Mouse (Mus musculus) lung, embryonic 16.5 days (tissue): ENCODE data around the gene Chat. TPM values are rescaled to one million over a fixed set of nuclear protein-coding genes. Genes with fewer than 3 reads are reported as not detected.

ENCODE experiments used
- ATAC-seq: fragments of 200-750 bp; cut with Nextera tagmentation; 2 replicates; pipeline ENCODE4 v1.8.0; 2017; ENCODE audit warnings: low read depth, mild to moderate bottlenecking, moderate library complexity
- H3K27ac ChIP-seq: fragments of 300-500 bp; sonication (generic); 2 replicates; pipeline ENCODE4 v1.5.1; 2014; ENCODE audit warnings: mild to moderate bottlenecking, control low read depth, low read length
- H3K27me3 ChIP-seq: fragments of 300-500 bp; sonication (generic); 2 replicates; pipeline ENCODE4 v1.6.1; 2014; ENCODE audit warnings: low read depth, low read length, mixed read lengths; ENCODE audit not compliant: control insufficient read depth, insufficient read depth
- H3K36me3 ChIP-seq: fragments of 300-500 bp; sonication (generic); 2 replicates; pipeline ENCODE4 v1.6.1; 2014; ENCODE audit warnings: low read length; ENCODE audit not compliant: control insufficient read depth, insufficient read depth
- H3K4me1 ChIP-seq: fragments of 300-500 bp; sonication (generic); replicated peaks from 2 replicates; pipeline ENCODE4 v1.6.1; 2014; ENCODE audit warnings: low read length, mixed read lengths; ENCODE audit not compliant: control insufficient read depth, insufficient read depth
- H3K4me2 ChIP-seq: fragments of 300-500 bp; sonication (generic); 2 replicates; pipeline ENCODE4 v1.6.1; 2014; ENCODE audit warnings: low read depth, low read length, control low read depth
- H3K4me3 ChIP-seq: fragments of 300-500 bp; sonication (generic); 2 replicates; pipeline ENCODE4 v1.5.1; 2014; ENCODE audit warnings: mild to moderate bottlenecking, low read length, control low read depth
- H3K9ac ChIP-seq: fragments of 300-500 bp; sonication (generic); 2 replicates; pipeline ENCODE4 v1.6.1; 2014; ENCODE audit warnings: low read length, control low read depth
- H3K9me3 ChIP-seq: fragments of 300-500 bp; sonication (generic); 2 replicates; pipeline ENCODE4 v1.6.1; 2016; ENCODE audit warnings: low read length; ENCODE audit not compliant: control insufficient read depth
- WGBS: fragments of 180-500 bp; shearing (Covaris S2); extraction: QIAGEN DNeasy Blood & Tissue Kit; methylation state at CpG from one replicate; pipeline ENCODE4 v1.1.7; 2014; 5-methylcytosine and 5-hydroxymethylcytosine counted together
- polyA plus RNA-seq: library from polyadenylated mRNA; unstranded; fragments of >200 nt; fragmentation: Nextera tagmentation; extraction: Ambion mirVana; gene quantifications from 2 replicates; pipeline ENCODE4 v1.2.1, GENCODE M21; 2015

The Chat gene
- polyA plus RNA-seq, 1 experiment from 2014 or later: 0.08 TPM

DNA sequence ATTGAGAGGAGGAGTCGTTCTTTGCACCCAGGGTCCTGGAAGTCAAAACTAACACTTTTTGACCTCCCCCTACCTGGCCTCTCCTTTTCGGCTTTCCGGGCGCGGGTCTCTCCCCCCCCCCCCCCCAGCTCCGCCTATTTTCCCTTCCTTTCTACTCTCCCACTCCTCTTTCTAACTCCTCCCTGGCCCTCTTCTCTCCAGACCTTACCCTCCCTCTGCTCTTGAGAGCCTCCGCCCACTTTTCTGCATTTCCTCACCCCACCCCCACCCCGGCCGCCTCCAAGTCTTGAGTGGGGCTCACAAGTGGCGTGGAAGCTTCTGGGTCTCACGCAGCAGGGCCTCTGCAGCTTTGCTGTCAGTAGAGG, 301 bp downstream of the Chat start:
- WGBS: 0% methylated on average over 7 of the region's 11 CpGs
- no peak overlapping the region for H3K4me2 ChIP-seq
- H3K27ac ChIP-seq: no peak overlapping the region
- peaks cover 70% of the 10 kb centered on the region for H3K27me3 ChIP-seq
- no peaks in the 10 kb centered on the region for H3K9me3 ChIP-seq
- H3K4me1 ChIP-seq: no peaks in the 10 kb centered on the region; the same call in 1 of the 2 replicates
- no peak overlapping the region for H3K9ac ChIP-seq
- no peaks in the 10 kb centered on the region for H3K36me3 ChIP-seq
- ATAC-seq: no peak
- H3K4me3 ChIP-seq: no peak overlapping the region

DNA sequence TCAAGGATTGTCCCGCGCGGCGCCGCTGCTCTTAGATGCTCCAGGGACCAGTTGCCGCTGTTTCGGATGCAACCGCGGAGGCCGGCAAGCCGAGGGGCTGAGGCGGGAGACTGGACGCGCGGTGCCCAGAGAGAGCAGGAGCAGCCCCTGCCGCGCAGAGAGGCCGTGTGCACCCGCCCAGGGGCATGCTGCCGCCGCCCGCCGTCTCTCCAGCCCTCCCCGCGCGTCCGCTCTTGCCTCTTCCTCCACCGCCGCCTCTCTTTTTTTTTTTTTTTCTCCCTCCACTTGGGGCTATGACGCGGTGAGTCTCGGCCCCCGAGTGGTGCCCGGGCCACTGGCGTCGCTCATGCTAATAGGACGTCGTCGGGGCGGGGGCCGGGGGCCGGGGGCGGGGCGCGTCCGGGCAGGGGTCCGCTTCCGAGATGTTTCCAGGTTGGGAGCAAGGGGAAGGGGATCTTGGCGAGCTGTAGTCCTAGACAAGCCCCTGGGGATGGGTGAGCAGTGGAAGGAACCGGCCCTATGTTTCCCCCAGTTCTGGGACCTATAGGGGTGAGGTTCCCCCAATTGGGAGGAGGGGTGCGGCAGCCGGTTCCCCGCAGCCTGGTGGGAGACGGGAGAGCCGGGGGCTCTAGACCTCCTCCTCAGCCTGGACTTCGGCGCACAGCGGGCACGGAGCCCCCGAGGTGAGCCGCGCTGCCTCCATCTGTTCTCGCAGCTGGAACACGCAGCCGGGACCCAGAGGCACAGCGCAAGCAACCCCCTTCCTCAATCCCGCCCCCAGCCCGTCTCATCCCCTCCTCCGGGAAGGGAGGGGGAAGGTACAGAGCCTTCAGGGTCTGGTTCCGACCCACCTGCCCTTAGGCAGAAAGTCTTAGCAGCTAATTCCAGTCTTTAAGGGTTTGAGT, 936 bp downstream of the Chat start, which contains the start of gene Slc18a3:
TSS of gene Slc18a3 (minus strand) at position 250 of the 905 bp plus-strand sequence.
- Histone ChIP-seq H3K27ac (no peak within 1 kb of the TSS), H3K4me1 (no peaks in the 10 kb centered on the region; the same call in 1 of the 2 replicates), H3K36me3 (no peaks in the 10 kb centered on the region), H3K9me3 (no peaks in the 10 kb centered on the region), H3K4me3 (peak within 1 kb of the TSS; percentile 30), H3K27me3 (peaks cover 76% of the 10 kb centered on the region), H3K4me2 (peak within 1 kb of the TSS; percentile 45), H3K9ac (no peak within 1 kb of the TSS)
- WGBS: under 1% methylated on average over 65 of the region's 70 CpGs
- ATAC-seq: peak; percentile 36; the same call in 1 of the 2 replicates

DNA sequence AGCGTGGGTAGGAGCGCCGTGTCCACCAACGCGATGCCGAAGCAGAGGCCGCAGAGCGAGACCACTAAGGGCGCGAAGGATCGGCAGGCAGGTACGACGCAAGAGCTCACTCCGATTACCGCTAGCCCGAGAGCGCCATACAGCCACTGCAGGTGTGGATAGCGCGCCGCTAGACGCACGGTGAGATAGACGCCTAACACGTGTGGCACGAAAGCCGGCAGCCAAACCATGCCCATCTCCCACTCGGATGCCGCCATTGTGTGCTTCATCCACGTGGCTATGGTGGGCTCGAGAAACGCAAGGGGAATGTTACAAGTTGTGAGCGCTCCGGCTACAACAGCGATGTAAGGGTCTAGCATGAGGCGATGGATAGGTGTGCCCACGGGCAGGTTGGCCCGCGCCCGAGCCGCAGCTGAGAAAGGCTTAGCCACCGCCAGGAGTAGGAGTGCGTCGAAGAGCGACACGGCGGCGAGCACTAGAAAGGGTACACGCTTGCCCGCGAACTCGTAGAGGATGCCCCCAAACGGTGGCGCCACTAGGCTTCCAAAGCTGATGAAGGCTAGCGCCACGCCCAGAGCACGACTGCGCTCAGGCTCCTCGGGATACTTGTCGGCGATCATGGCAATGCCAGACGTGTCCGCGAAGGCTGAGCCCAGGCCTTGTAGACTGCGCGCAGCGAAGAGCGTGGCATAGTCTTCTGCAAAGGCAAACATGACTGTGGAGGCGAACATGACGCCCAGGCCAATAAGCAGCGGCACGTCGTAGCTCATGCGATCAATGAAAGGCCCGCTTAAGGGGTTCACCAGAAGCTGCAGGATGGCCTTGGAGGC, 2.4 kb downstream of the Chat start:
- no peaks in the 10 kb centered on the region; the same call in 1 of the 2 replicates for H3K4me1 ChIP-seq
- H3K9me3 ChIP-seq: no peaks in the 10 kb centered on the region
- no peaks in the 10 kb centered on the region for H3K36me3 ChIP-seq
- H3K27me3 ChIP-seq: peaks cover 84% of the 10 kb centered on the region
- ATAC-seq: no peak
- WGBS: 3% methylated on average over 74 of the region's 74 CpGs
- H3K4me2 ChIP-seq: no peak overlapping the region
- H3K9ac ChIP-seq: no peak overlapping the region
- H3K4me3 ChIP-seq: no peak overlapping the region
- H3K27ac ChIP-seq: no peak overlapping the region

DNA sequence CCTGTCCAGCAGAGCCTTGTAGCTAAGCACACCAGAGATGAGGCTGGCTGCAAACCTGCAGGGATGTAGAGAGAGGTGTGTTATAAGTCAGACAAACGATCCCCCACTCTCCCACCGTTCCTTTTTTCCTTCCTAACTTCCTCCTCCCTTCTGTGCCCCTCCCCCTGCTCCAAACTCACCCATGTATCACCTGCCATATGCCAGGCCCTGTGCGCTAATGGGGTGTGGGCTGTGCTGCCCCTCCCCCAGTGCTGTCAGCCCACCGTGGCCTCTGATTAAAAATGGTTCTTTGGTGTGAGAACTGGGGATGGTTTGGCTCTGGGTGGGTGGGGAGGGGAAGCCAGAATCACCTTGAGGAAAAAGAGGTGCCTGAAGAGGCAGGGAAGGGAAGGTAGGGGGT, 13.2 kb downstream of the Chat start:
- H3K4me1 ChIP-seq: no peaks in the 10 kb centered on the region
- H3K36me3 ChIP-seq: no peaks in the 10 kb centered on the region
- no peak for ATAC-seq
- no peak overlapping the region for H3K9ac ChIP-seq
- 10% methylated on average over 4 of the region's 4 CpGs for WGBS
- H3K4me2 ChIP-seq: no peak overlapping the region
- no peak overlapping the region for H3K27ac ChIP-seq
- H3K9me3 ChIP-seq: no peaks in the 10 kb centered on the region
- no peak overlapping the region for H3K4me3 ChIP-seq
- H3K27me3 ChIP-seq: peaks cover 5% of the 10 kb centered on the region

DNA sequence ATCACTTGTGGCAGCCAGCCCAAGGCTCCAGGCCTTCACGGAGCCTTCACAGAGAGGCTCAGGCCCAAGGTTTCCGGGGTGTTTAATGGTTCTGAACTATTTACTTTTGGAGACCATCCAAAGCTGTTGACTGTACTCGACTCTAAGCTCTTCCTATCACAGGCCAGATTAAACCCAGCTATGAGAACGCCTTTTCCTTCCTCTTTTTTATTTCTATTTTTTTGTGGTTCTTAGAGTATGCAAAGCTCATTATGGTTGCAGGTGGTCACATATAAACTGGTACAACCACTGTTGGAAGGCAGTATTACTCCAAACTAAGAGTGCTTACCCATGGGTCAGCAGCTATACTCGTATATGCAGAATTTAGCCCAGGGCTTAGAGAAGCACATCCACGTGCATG, 18.8 kb downstream of the Chat start:
- no peaks in the 10 kb centered on the region for H3K27me3 ChIP-seq
- WGBS: 65% methylated on average over 6 of the region's 6 CpGs
- H3K4me1 ChIP-seq: no peaks in the 10 kb centered on the region
- no peaks in the 10 kb centered on the region for H3K9me3 ChIP-seq
- no peak for ATAC-seq
- H3K4me2 ChIP-seq: no peak overlapping the region
- no peak overlapping the region for H3K27ac ChIP-seq
- H3K36me3 ChIP-seq: no peaks in the 10 kb centered on the region
- no peak overlapping the region for H3K9ac ChIP-seq
- H3K4me3 ChIP-seq: no peak overlapping the region

DNA sequence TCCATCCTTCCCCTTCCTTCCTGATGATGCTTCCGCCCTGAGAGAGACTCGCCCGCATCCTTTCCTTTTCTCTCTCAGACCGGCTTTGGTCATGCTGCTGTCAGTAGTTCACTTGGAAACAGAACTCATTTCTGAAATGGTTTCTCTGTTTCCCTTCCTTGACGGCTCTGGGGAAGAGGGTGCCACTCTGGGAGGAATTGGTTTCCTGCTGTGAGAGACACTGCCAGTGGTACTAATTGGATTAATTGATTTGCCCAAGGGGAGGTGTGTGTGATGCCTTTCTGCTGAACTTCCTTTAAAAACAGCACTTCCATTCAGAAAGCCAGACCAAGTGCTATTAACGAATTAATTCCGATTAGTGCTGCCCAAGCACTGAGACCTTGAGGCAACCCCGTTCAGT, 22.3 kb downstream of the Chat start:
- no peak for ATAC-seq
- H3K27ac ChIP-seq: no peak overlapping the region
- H3K4me2 ChIP-seq: no peak overlapping the region
- no peaks in the 10 kb centered on the region for H3K36me3 ChIP-seq
- no peaks in the 10 kb centered on the region for H3K27me3 ChIP-seq
- H3K4me3 ChIP-seq: no peak overlapping the region
- H3K9me3 ChIP-seq: no peaks in the 10 kb centered on the region
- 31% methylated on average over 8 of the region's 8 CpGs for WGBS
- no peak overlapping the region for H3K9ac ChIP-seq
- no peaks in the 10 kb centered on the region for H3K4me1 ChIP-seq

DNA sequence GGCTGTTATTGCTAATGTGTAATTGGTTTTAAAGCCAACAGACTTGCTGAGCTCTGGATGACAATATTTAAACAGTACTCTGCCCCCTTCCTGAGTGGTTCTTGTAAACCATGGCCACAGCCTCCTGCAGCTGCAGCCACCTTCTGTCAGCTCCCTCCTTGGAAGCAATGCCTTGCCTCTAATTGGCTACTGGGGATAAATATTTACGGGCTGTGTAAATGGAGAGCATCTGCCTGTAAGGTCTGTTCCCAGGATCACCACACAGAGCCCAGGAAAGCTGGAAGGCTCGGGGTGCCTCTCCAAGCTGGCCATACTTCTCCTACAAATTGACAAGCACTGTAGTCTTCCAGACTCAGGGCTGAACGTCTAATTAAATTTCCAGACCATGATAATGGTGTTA, 26.0 kb downstream of the Chat start:
- Histone ChIP-seq H3K4me1 (no peaks in the 10 kb centered on the region), H3K27ac (no peak overlapping the region), H3K27me3 (no peaks in the 10 kb centered on the region), H3K9me3 (no peaks in the 10 kb centered on the region), H3K9ac (no peak overlapping the region), H3K4me2 (no peak overlapping the region), H3K36me3 (no peaks in the 10 kb centered on the region), H3K4me3 (no peak overlapping the region)
- no peak for ATAC-seq
- WGBS: 19% methylated on average over 3 of the region's 3 CpGs

DNA sequence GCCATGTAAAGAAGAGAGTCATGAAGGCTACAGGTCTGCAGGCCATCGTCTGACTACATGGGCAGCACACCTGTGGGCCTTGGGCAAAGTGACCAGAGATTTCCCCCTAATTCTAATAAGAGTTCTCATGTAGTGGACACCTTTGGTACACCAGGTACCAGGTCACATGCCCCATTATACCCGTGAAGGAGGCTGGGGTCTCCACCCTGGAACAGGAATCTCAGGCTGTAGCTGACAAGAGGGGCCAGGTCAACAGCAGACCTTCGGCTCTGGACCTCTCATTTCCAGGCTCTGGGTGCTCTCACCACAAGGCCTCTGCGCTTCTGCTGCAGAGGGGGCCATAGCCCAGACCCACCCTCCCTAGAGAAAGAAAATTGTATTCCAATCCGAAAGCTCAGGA, 26.5 kb downstream of the Chat start:
- H3K27me3 ChIP-seq: no peaks in the 10 kb centered on the region
- 43% methylated on average over 5 of the region's 5 CpGs for WGBS
- no peaks in the 10 kb centered on the region for H3K36me3 ChIP-seq
- H3K27ac ChIP-seq: no peak overlapping the region
- no peak overlapping the region for H3K4me2 ChIP-seq
- ATAC-seq: no peak
- no peak overlapping the region for H3K4me3 ChIP-seq
- H3K9me3 ChIP-seq: no peaks in the 10 kb centered on the region
- H3K9ac ChIP-seq: no peak overlapping the region
- H3K4me1 ChIP-seq: no peaks in the 10 kb centered on the region

DNA sequence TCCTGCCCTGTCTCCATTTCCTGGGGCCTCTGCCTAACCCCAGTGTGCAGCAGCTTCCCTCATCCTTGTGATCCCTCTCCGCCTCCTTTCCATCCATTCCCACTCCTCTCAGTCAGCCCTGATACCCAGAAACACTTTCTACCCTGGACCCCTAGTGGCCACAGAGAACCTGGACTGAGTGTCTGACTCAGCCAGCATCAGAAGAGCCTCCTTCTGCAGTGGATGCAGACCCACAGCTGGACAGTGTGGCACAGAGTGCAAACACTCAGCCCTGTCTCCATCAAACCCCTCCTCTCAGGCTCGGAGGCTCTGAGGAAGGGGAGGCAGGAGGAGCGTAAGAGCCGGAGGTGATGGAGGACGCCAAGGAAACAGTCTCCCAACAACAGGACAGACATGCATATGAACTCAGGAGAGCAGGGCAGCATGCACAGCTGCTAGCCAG, 28.4 kb downstream of the Chat start:
- WGBS: 25% methylated on average over 5 of the region's 5 CpGs
- no peak for ATAC-seq
- Histone ChIP-seq H3K9ac (no peak overlapping the region), H3K9me3 (no peaks in the 10 kb centered on the region), H3K36me3 (no peaks in the 10 kb centered on the region), H3K4me3 (no peak overlapping the region), H3K4me1 (no peaks in the 10 kb centered on the region), H3K4me2 (no peak overlapping the region), H3K27ac (no peak overlapping the region), H3K27me3 (no peaks in the 10 kb centered on the region)
